In the genomic region with DNA sequence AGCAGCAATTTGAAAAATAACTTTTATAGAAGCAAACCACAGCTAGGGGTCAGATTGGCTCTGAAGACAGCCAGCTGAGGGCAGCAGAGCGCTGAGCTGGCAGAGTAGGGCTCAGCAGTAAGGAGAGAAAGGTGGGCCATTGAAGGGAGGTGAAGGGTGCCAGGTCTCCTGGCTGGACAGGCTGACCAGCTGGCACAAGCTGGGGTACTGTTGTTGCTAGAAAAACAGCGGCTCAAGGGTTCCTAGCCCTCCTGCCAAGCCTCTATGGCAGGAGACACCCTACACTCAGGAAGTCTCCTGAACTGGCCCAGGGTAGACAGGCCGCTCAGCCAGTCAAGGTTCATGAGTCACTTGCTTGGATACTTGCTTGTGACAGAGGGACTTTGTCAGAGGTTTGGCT, we compare ENCODE assay signal across 9 mouse cellular contexts. TPM values are rescaled to one million over a fixed set of nuclear protein-coding genes. Genes with fewer than 3 reads are reported as not detected.
A peak's percentile ranks its signal among the peaks of the same experiment; 100 is the strongest.
DNase-seq lines count a peak whose midpoint lies in the region; ATAC-seq and TF ChIP-seq lines count a peak whose summit lies in the region.
"Had no signal": no experiment of that assay in that cellular context is flagged by ENCODE, and none has a peak within 500 bp of the region (broad histone marks: within the 10 kb centered on the region; RNA-seq: fewer than 3 reads in every experiment).

No protein-coding gene starts in this region.

- H3K27ac ChIP-seq in midbrain, embryonic 13.5 days: no peak overlapping the region
- H3K27ac ChIP-seq in midbrain, embryonic 11.5 days (ENCODE audit: low read depth, low read length): no peak overlapping the region
- no peak overlapping the region for H3K27ac ChIP-seq in heart, postnatal 0 days (ENCODE audit: low read depth)
- no peak overlapping the region for H3K27ac ChIP-seq in limb, embryonic 15.5 days
- H3K27ac ChIP-seq: liver, embryonic 15.5 days had no signal

- H3K36me3 ChIP-seq in midbrain, embryonic 13.5 days: no peaks in the 10 kb centered on the region
- no peaks in the 10 kb centered on the region for H3K36me3 ChIP-seq in midbrain, embryonic 11.5 days (ENCODE audit: control insufficient read depth, insufficient read depth, low read length)
- no peaks in the 10 kb centered on the region for H3K36me3 ChIP-seq in heart, postnatal 0 days (replicated peaks; ENCODE audit: control insufficient read depth, insufficient read depth, low read length)
- no peaks in the 10 kb centered on the region for H3K36me3 ChIP-seq in limb, embryonic 15.5 days
- H3K36me3 ChIP-seq: liver, embryonic 15.5 days had no signal

- no peak overlapping the region for H3K4me2 ChIP-seq in midbrain, embryonic 13.5 days (replicated peaks)
- no peak overlapping the region for H3K4me2 ChIP-seq in midbrain, embryonic 11.5 days
- no peak overlapping the region for H3K4me2 ChIP-seq in heart, postnatal 0 days (ENCODE audit: low read depth, low read length)
- no peak overlapping the region for H3K4me2 ChIP-seq in limb, embryonic 15.5 days
- H3K4me2 ChIP-seq: liver, embryonic 15.5 days had no signal

- H3K27me3 ChIP-seq in midbrain, embryonic 13.5 days: no peaks in the 10 kb centered on the region
- no peaks in the 10 kb centered on the region for H3K27me3 ChIP-seq in midbrain, embryonic 11.5 days (ENCODE audit: control insufficient read depth, insufficient read depth, low read length)
- no peaks in the 10 kb centered on the region for H3K27me3 ChIP-seq in heart, postnatal 0 days (ENCODE audit: control insufficient read depth, insufficient read depth, low read length)
- no peaks in the 10 kb centered on the region for H3K27me3 ChIP-seq in limb, embryonic 15.5 days
- H3K27me3 ChIP-seq: liver, embryonic 15.5 days had no signal

- no peak overlapping the region for H3K9ac ChIP-seq in midbrain, embryonic 13.5 days (replicated peaks)
- no peak overlapping the region for H3K9ac ChIP-seq in midbrain, embryonic 11.5 days (ENCODE audit: low read length)
- H3K9ac ChIP-seq in heart, postnatal 0 days (replicated peaks; ENCODE audit: low read depth, low read length): no peak overlapping the region
- no peak overlapping the region for H3K9ac ChIP-seq in limb, embryonic 15.5 days
- H3K9ac ChIP-seq: liver, embryonic 15.5 days had no signal

- no peak for TF ChIP-seq EP300 in heart, postnatal 0 days (IDR thresholded peaks at IDR 0.05; ENCODE audit: low read depth)

- no peak for DNase-seq in midbrain, embryonic 11.5 days (ENCODE audit: low spot score, missing footprints)
- DNase-seq in ZHBTc4 (ENCODE audit: low read depth, low spot score): peak; percentile 42
- peak; percentile 83 to 86 for DNase-seq in cerebellum, postnatal 10 days
- DNase-seq in heart, postnatal 0 days (ENCODE audit: low spot score): no peak
- peak; percentile 63 for DNase-seq in skeletal muscle tissue, adult 2 months (ENCODE audit: low read depth, low spot score)
- no peak for DNase-seq in frontal cortex, postnatal 25 days (ENCODE audit: low spot score in 2 of 2)

- no peak overlapping the region for H3K4me3 ChIP-seq in midbrain, embryonic 13.5 days (replicated peaks)
- H3K4me3 ChIP-seq in midbrain, embryonic 11.5 days (ENCODE audit: low read depth, low read length): no peak overlapping the region
- H3K4me3 ChIP-seq in heart, postnatal 0 days (ENCODE audit: low read depth, low read length): no peak overlapping the region
- H3K4me3 ChIP-seq in limb, embryonic 15.5 days: no peak overlapping the region
- H3K4me3 ChIP-seq: liver, embryonic 15.5 days had no signal

- TF ChIP-seq CTCF in heart, postnatal 0 days (IDR thresholded peaks at IDR 0.05; ENCODE audit: low read depth): peak; percentile 83

- H3K4me1 ChIP-seq in midbrain, embryonic 13.5 days (replicated peaks): peaks cover 18% of the 10 kb centered on the region
- peaks cover 4% of the 10 kb centered on the region for H3K4me1 ChIP-seq in midbrain, embryonic 11.5 days (ENCODE audit: control insufficient read depth, insufficient read depth, low read length)
- no peaks in the 10 kb centered on the region for H3K4me1 ChIP-seq in heart, postnatal 0 days (ENCODE audit: control insufficient read depth, insufficient read depth)
- 0 out of 2 replicates have a peak, but pooled peaks cover 1% of the 10 kb centered on the region for H3K4me1 ChIP-seq in limb, embryonic 15.5 days
- H3K4me1 ChIP-seq: liver, embryonic 15.5 days had no signal

- 63% methylated on average over 3 of the region's 3 CpGs for WGBS in midbrain, embryonic 13.5 days
- WGBS in midbrain, embryonic 11.5 days: 61% methylated on average over 3 of the region's 3 CpGs
- 71% methylated on average over 3 of the region's 3 CpGs for WGBS in heart, postnatal 0 days
- WGBS in limb, embryonic 15.5 days: 71% methylated on average over 3 of the region's 3 CpGs

- peak; percentile 66 for ATAC-seq in midbrain, embryonic 13.5 days
- ATAC-seq in midbrain, embryonic 11.5 days (ENCODE audit: low FRiP score): no peak; the same call in 1 of the 2 replicates
- peak; percentile 53; the same call in 1 of the 2 replicates for ATAC-seq in heart, postnatal 0 days (ENCODE audit: insufficient read depth, low read depth)
- peak; percentile 50; the same call in 1 of the 2 replicates for ATAC-seq in limb, embryonic 15.5 days (ENCODE audit: insufficient number of reproducible peaks, low FRiP score, low TSS enrichment, low read depth)

- no peaks in the 10 kb centered on the region for H3K9me3 ChIP-seq in midbrain, embryonic 13.5 days
- no peaks in the 10 kb centered on the region for H3K9me3 ChIP-seq in midbrain, embryonic 11.5 days (ENCODE audit: control insufficient read depth, low read length)
- no peaks in the 10 kb centered on the region for H3K9me3 ChIP-seq in heart, postnatal 0 days (replicated peaks; ENCODE audit: control insufficient read depth, low read length)
- H3K9me3 ChIP-seq in limb, embryonic 15.5 days: no peaks in the 10 kb centered on the region
- H3K9me3 ChIP-seq: liver, embryonic 15.5 days had no signal

RNA-seq across cellular contexts. Expression of gene Trpm1, which starts 11.4 kb away (rescaled TPM):
- 0.47 and 0.49 TPM in 2 replicates for polyA plus RNA-seq in midbrain, embryonic 13.5 days (2015; fragmentation: Nextera tagmentation; extraction: Ambion mirVana)
- polyA plus RNA-seq in midbrain, embryonic 11.5 days (2014; fragmentation: Nextera tagmentation; extraction: Ambion mirVana): 0.37 and 0.41 TPM in 2 replicates
- not detected in 2 replicates for total RNA-seq in heart, postnatal 0 days (2014; rRNA removed; ENCODE audit: low replicate concordance)
- polyA plus RNA-seq in heart, postnatal 0 days (2015; fragmentation: Nextera tagmentation; extraction: Ambion mirVana): 0.14 and 0.21 TPM in 2 replicates
- polyA plus RNA-seq in limb, embryonic 15.5 days (2015; fragmentation: Nextera tagmentation; extraction: Ambion mirVana): 0.83 and 1.0 TPM in 2 replicates
- polyA plus RNA-seq: liver, embryonic 15.5 days had no signal

Comparison
In these comparisons a context has a peak if more than half of its experiments do, and no peak if none do; other contexts are left out.
1. DNase-seq: peak in ZHBTc4 (single experiment), cerebellum, postnatal 10 days (2 of 2) and skeletal muscle tissue, adult 2 months (single experiment); none in midbrain, embryonic 11.5 days (single experiment), heart, postnatal 0 days (single experiment) and frontal cortex, postnatal 25 days (0 of 2).